Mouse (Mus musculus) bone marrow, adult 2 months (tissue): ENCODE data around the gene Gla.

Experiments
- CTCF ChIP-seq: fragments of 200-500 bp; IDR thresholded peaks from 2 replicates; pipeline ENCODE4 v1.5.1; 2011; ENCODE audit warnings: low read length, control low read depth; ENCODE audit not compliant: control insufficient read depth, insufficient read depth
- POLR2A ChIP-seq: fragments of 200-500 bp; IDR thresholded peaks from 2 replicates; pipeline ENCODE4 v1.6.1; 2011; ENCODE audit warnings: low read depth, mild to moderate bottlenecking, control low read depth, low read length, borderline replicate concordance; ENCODE audit not compliant: control insufficient read depth

DNA sequence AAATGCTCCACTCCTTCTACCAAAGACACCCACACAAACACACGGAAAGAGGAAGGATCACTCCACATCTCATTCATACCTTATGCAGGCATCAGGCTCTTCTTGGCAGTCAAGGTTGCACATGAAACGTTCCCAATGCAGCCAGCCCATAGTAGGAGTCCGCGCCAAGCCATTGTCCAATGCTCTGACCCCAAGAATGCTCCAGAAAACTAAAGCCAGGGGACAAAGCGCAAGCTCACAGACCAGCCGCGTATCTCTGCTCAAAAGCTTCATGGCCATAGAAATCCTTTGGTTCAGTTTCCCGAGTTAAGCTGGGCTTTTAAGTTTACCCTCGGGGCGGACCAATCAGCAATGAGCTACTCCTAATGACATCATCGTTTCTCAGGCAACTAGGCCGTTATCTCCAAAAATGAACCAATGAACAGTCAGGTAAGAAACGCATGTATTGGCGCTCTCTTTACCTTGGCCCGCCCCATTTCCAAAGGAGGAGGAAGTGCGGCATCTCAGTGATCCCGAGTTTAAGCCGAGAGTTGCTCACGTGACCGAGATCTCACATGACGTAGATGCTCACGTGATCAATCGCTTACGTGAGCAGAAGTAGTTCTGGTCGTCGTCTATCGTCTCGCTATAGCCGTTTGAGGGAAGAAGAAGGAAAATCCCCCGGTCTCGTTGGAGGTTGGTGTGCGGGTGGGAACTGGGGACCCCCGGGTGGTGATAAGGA lies at the start of gene Gla, which contains the start of gene Hnrnph2:
- no peak for TF ChIP-seq CTCF
- no peak for TF ChIP-seq POLR2A
